Mouse (Mus musculus) cerebellum, adult 9-11 months (tissue): ENCODE measurements at regions not wholly inside any gene's neighbourhood (a gene's known extent, or its start where the extent isn't known, plus 50 kb on each side); places are given as distances from the start of the nearest gene placed in this dataset.

Source experiments
- DNase-seq: peaks from one replicate; pipeline ENCODE4 v3.0.0; 2022

DNA sequence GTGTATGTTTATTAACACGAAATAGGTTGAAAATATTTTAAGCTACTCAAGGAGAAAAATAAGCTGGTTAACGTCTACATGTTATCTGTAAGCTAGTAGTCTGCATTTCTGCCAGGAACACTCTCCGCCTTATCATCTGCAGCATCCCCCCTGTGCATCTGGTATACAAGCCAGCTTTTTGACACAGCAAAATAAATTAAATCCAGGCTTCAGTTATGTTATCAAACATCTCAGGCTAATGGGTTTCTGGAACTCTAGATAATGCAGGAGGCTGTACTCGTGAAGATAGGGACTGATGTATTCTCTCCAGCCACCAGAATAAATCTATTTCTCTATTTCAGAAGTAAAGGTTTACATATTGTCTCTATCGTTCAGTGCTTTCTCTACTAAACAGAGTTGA, 1138.5 kb downstream of the Basp1 start:
- no peak for DNase-seq

DNA sequence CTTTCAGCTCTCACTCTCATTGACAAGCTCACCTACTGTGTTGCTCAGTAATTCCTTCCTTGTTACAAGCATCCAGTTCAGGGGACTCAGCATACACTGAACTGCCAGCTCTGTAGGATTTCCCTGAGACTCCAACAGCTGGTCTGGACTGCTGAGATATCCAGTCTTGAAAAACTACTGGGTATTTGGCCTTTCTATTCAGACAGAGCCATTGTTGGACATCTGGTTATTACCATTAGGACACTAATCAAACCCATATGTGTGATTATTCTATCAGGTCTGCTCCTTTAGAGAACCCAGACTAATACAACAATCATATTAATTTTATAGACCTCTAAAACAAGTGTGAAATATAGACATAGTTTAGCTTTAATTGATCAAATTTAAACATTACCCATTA, 1146.2 kb downstream of the Basp1 start:
- DNase-seq, result no peak
